Mouse (Mus musculus) adrenal gland, postnatal 25 days (tissue): ENCODE data around the gene Klf11. TPM values are rescaled to one million over a fixed set of nuclear protein-coding genes. Genes with fewer than 3 reads are reported as not detected.

Source experiments
- DNase-seq: peaks from one replicate; pipeline ENCODE4 v3.0.0; 2021; ENCODE audit warnings: mixed read lengths
- total RNA-seq: library from RNA; stranded (reverse); gene quantifications from 2 replicates; pipeline ENCODE4 v1.2.3, GENCODE M21; 2021

Klf11 gene
- total RNA-seq, 1 experiment from 2014 or later, result 14.8 TPM

DNA sequence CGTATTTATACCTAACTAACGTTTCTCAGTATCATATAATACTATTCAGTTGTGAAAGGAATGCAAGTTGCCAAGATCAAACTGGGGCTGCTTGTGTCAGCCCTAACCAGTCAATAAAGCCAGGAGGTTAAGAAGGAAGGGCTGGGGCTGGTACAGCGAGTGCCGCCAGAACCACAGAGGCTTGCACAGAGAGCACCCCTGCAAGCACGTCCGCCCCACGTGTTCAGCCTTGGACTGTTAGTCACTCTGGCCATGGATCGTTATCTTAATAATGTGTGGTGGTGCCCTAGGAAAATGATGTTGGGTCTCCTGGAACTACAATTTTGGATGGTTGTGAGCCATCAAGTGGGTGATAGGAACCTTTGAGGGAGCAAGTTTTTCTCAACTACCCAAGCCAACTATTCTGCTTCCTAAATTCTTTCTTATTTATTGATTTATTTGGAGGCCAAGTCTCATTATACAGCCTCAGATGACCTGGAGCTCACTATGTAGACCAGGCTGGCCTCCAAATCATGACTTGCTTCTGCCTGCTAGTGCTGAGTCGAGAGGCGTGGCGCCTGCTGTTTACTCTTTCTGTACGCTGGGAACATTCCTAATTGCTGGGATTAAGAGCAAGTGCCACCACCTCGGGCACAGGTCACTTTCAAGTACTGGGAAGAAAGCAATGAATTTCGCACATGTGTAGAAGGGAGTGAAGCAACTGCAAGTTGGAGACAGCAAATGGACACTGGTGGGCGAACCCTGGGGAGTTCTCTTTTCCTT, 54.6 kb downstream of the Klf11 start:
- DNase-seq, result peak; percentile 65

DNA sequence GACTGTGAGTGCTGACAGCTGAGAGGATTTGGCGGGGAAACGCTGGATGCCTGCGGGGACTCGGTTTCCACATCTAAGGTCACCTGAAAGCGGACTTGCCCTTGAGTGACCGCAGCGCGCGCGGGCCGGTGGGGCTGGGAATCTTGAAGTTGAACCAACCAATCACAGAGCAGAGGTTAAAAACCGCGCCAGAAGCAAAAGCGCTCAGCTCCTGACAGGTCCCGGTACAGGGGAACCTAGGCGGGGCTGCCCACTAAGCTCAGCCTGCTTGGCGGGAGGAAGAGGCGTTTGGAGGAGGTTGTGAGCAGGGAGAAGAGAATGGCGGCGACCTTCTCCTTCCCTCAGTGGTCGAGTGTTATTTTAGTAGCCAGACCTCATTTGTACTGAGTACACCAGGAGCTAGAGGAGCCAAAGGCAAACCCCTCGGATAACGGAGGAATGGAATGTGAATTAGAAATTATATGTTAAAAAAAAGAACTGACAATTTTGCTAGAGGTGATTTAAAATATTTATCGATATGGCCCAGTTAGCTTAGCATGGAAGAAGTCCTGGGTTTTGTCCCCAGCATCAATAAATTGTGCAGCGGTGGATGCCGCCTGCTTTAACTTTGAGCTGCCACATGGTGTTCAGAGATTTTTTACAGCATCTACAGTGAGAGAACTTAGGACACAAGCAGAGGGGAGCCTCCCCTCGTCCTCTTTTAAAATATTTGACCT, 55.8 kb downstream of the Klf11 start:
- DNase-seq, result peak; percentile 20

DNA sequence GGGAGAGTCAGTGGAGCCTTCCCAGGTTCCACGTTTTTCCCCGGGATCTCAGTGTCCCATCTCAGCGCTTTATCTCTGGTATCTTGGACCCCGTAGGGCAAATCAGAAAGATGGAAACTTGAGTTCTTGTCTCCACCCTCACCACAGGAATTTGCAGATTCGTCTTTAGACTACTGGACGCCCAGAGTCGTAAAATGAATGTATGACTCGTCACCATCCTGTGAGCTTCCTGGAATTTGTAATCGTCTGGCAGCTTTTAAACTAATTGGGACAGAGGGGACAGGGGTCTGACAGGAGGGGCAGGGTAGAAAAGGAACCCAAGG, 56.4 kb downstream of the Klf11 start:
- DNase-seq, result no peak

DNA sequence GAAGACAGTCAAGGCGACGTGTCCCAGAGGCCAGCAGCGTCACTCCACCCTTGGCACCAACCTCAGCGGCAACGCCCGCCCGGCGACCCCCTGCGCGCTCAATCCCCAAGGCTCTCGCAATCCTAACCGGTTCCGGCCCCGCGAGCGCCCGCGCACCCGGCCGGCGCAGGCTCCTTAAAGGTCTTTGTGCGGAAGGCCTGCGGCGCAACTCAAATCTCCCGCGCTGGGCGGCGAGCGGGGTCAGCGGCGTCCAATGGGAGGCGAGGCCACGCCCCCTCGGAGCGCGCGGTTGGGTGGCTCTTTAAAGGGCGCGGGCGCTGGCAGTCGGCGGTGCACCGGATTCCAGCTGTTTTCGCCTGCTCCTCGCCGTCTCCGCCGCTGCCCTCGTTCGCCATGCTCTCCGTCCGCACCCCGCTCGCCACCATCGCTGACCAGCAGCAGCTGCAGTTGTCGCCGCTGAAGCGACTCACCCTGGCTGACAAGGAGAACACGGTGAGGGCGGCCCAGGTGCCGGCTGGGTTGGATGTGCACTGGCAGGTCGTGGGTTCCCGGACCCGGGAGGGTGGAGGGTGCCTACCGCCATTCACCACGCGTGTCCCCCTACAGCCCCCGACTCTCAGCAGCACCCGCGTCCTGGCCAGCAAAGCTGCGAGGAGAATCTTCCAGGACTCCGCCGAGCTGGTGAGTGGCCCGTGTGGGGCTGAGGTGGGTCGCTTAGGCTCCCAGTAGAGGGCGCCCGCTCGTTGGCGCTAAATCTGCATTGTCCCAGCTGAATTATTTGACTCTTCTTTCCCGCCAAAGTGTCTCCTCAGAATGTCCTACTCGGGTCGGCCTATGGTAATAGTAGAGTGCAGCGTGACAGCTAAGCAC, 57.1 kb downstream of the Klf11 start, which contains the start of gene Rrm2:
Gene Rrm2, plus strand, starts transcription at position 288 of the 870 bp plus-strand sequence.
- DNase-seq, result peak; percentile 97

DNA sequence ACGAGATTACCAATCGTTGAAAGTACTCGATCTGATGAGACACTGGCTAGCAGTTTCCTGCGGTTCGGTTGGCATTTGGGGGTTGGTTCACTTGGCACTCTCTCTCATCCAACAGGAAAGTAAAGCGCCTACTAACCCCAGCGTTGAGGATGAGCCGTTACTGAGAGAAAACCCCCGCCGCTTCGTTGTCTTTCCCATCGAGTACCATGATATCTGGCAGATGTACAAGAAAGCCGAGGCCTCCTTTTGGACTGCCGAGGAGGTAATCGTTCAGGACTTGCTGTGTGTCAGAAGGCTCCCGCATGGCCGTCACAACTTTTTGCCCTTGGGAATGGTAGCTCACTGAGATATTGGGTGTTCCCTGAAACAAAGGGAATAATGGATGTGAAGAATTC, 57.7 kb downstream of the Klf11 start:
- no peak for DNase-seq

DNA sequence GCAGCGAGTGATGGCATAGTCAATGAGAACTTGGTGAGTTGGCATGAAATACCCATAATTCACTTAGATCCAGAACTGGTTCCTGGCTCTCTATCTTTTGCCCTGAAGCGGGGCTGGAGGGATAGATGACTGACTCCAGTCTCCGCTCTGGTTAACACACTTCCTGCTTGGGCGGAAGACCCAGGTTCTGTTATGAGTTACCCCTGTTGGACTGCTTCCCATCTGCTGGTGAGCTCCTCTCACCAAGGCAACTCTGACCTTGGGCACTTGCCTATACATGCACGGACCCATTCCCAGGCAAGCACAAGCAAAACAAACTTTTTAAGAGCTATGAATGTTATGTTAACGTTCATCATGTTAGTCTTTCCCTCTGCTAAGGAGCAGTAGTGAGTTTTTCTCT, 58.3 kb downstream of the Klf11 start:
- no peak for DNase-seq

DNA sequence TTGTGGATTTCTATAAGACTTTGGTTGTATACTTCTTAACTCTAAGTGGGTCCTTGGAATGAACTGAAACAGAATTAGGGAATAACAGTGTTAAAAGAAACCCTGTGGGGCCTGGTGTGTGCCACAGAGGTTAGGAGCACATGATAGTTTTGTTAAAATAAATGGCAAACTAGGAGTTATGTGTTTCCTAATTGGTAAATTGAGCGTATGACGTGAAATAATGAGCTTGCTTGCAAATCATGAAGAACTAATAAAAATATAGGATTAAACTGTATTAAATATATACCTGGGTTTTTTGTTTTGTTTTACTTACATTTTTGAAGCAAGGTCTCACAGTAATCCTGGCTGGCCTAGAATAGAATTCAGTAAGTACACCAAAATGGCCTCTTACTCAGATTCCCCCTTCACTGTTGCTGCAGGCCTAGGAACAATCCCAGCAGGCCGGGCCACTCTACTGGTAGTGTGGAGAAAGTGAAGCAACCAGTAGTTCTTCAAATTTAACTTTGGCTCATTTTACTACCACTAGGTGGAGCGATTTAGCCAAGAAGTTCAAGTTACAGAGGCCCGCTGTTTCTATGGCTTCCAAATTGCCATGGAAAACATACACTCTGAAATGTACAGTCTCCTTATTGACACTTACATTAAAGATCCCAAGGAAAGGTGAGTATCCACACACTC, 58.9 kb downstream of the Klf11 start:
- DNase-seq, result peak; percentile 27

DNA sequence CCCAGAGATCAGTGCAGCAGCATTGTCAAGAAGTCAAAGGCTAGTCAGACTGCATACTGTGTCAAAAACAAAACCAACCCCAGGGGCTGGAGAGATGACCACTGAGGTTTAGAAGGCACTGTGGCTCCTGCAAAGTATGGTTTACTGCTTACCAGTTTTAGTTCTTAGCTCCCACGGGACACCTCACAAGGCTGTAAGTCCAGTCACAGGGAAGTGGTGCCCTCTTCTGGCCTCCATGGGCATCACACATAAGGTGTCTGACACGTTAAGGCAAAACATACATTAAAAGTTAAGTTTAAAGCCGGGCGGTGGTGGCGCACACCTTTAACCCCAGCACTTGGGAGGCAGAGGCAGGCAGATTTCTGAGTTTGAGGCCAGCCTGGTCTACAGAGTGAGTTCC, 59.6 kb downstream of the Klf11 start:
- no peak for DNase-seq

Other genes starting within 250 kb of the Klf11 start
- 15.4 and 20.2 TPM in 2 replicates for gene Taf1b, start 152.9 kb upstream of the Klf11 start, total RNA-seq
- gene Grhl1, start 79.0 kb upstream of the Klf11 start, total RNA-seq, result 0.52 and 0.67 TPM in 2 replicates
- 2.5 and 5.0 TPM in 2 replicates for gene Cys1, start 30.5 kb downstream of the Klf11 start, total RNA-seq
- 26.7 and 30.0 TPM in 2 replicates for gene Rrm2, start 57.0 kb downstream of the Klf11 start, total RNA-seq
- 13.0 and 21.0 TPM in 2 replicates for gene Mboat2, start 179.6 kb downstream of the Klf11 start, total RNA-seq